Mouse (Mus musculus) olfactory bulb, adult 2 months (tissue): ENCODE measurements around the gene Pacsin1.

Source experiments
- CTCF ChIP-seq: fragments of 200-500 bp; IDR thresholded peaks from 2 replicates; pipeline ENCODE4 v1.5.1; 2012; ENCODE audit warnings: low read depth, mild to moderate bottlenecking, low read length, moderate library complexity; ENCODE audit not compliant: insufficient read depth
- POLR2A ChIP-seq: fragments of 200-500 bp; IDR thresholded peaks from 2 replicates; pipeline ENCODE4 v1.6.1; 2012; ENCODE audit warnings: mild to moderate bottlenecking, low read depth, low read length, moderate library complexity; ENCODE audit not compliant: insufficient read depth

DNA sequence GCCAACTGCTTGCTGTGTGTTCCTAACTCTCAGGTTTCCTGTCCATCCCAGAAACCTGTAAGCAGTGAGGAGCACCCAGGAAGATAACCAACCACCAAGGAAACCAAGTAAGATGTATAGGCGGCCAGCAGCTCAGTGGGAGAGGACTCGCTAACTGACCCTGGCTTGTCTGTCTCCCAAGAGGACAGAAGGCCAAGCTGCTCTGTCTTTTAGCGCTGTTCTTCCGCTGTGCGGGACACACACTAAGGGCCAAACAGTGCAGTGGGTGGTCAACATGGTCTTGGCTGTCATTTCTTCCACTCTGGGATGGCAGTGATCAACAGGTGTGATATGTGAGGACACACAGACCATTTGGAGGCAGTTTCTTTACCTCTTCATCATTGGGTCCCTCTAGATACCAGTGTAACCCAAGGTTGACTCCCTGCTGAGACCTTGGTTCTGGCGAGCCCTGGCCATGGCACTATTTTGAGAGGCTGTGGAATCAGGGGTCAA is 95.2 kb downstream of the Pacsin1 start:
- TF ChIP-seq POLR2A (no peak), CTCF (no peak)
